Mouse (Mus musculus) MEL (cell line): ENCODE data around the gene Ppm1m. TPM values are rescaled to one million over a fixed set of nuclear protein-coding genes. Genes with fewer than 3 reads are reported as not detected.

Experiments
- DNase-seq: peaks from one replicate; pipeline ENCODE4 v3.0.0; 2011; ENCODE audit warnings: low read depth, low spot score
- H3K27ac ChIP-seq: 2 replicates; pipeline ENCODE4 v1.5.1; 2012; ENCODE audit warnings: low read depth, mild to moderate bottlenecking, control low read depth, low read length, moderate library complexity; ENCODE audit not compliant: control insufficient read depth
- H3K27me3 ChIP-seq, 2 experiments: fragments of 150-350 bp in 1 of 2; sonication (generic) in 1 of 2; 2 replicates each; pipeline ENCODE4 v1.6.1; 2012; ENCODE audit warnings: low read length in 2 of 2, mild to moderate bottlenecking in 2 of 2, improper control_type of control experiment in 1 of 2, moderate library complexity in 1 of 2; ENCODE audit not compliant: insufficient read depth in 2 of 2, control insufficient read depth in 1 of 2
- H3K36me3 ChIP-seq, 2 experiments: 2 replicates each; pipeline ENCODE4 v1.6.1; 2012 to 2014; ENCODE audit warnings: low read length in 2 of 2, improper control_type of control experiment in 1 of 2, inconsistent platforms in 1 of 2, mild to moderate bottlenecking in 1 of 2; ENCODE audit not compliant: insufficient read depth in 2 of 2, control insufficient read depth in 1 of 2
- H3K4me1 ChIP-seq, 2 experiments: fragments of 150-350 bp in 1 of 2; sonication (generic) in 1 of 2; 2 replicates each; pipeline ENCODE4 v1.6.1; 2012; ENCODE audit warnings: low read length in 2 of 2, improper control_type of control experiment in 1 of 2, mild to moderate bottlenecking in 1 of 2; ENCODE audit not compliant: insufficient read depth in 2 of 2, control insufficient read depth in 1 of 2
- H3K4me3 ChIP-seq, 2 experiments: fragments of 150-350 bp in 1 of 2; sonication (generic) in 1 of 2; 2 replicates each; pipeline ENCODE4 v1.5.1; 2012; ENCODE audit warnings: low read depth in 2 of 2, low read length in 2 of 2, mild to moderate bottlenecking in 2 of 2, moderate library complexity in 2 of 2, control low read depth in 1 of 2, improper control_type of control experiment in 1 of 2; ENCODE audit not compliant: control insufficient read depth in 1 of 2, insufficient read depth in 1 of 2
- H3K79me2 ChIP-seq: 2 replicates; pipeline ENCODE4 v1.6.1; 2012; ENCODE audit warnings: mild to moderate bottlenecking, low read length, moderate library complexity; ENCODE audit not compliant: control insufficient read depth, poor library complexity, insufficient read depth
- H3K9ac ChIP-seq: 2 replicates; pipeline ENCODE4 v1.6.1; 2012; ENCODE audit warnings: low read depth, mild to moderate bottlenecking, control low read depth, low read length, moderate library complexity; ENCODE audit not compliant: control insufficient read depth, poor library complexity, severe bottlenecking
- H3K9me3 ChIP-seq: fragments of 150-350 bp; sonication (generic); replicated peaks from 2 replicates; pipeline ENCODE4 v1.6.1; 2012; ENCODE audit warnings: mild to moderate bottlenecking, low read length, improper control_type of control experiment, moderate library complexity; ENCODE audit not compliant: insufficient read depth
- BHLHE40 ChIP-seq: IDR thresholded peaks from 2 replicates; pipeline ENCODE4 v1.6.1; 2012; ENCODE audit warnings: low read depth, mild to moderate bottlenecking, inconsistent platforms, low read length, improper control_type of control experiment, borderline replicate concordance
- CHD2 ChIP-seq: IDR thresholded peaks from 2 replicates; pipeline ENCODE4 v1.6.1; 2011; ENCODE audit warnings: low read length, improper control_type of control experiment
- CTCF ChIP-seq, 3 experiments: IDR thresholded peaks in 2 of 3; conservative IDR thresholded peaks in 1 of 3; 2 replicates each; pipeline ENCODE4 v1.5.1; 2011 to 2012; ENCODE audit warnings: low read length in 3 of 3, low read depth in 2 of 3, mild to moderate bottlenecking in 2 of 3, improper control_type of control experiment in 1 of 3, inconsistent platforms in 1 of 3, mixed read lengths in 1 of 3, moderate library complexity in 1 of 3; ENCODE audit not compliant: control insufficient read depth in 1 of 3, insufficient read depth in 1 of 3, poor library complexity in 1 of 3, severe bottlenecking in 1 of 3
- MAFK ChIP-seq: IDR thresholded peaks from 2 replicates; pipeline ENCODE4 v1.6.1; 2011; ENCODE audit warnings: low read depth, mild to moderate bottlenecking, low read length, improper control_type of control experiment, borderline replicate concordance
- MAX ChIP-seq: IDR thresholded peaks from 2 replicates; pipeline ENCODE4 v1.6.1; 2011; ENCODE audit warnings: low read length, improper control_type of control experiment
- MAZ ChIP-seq: IDR thresholded peaks from 2 replicates; pipeline ENCODE4 v1.6.1; 2012; ENCODE audit warnings: low read depth, mild to moderate bottlenecking, inconsistent platforms, low read length, improper control_type of control experiment
- MXI1 ChIP-seq: IDR thresholded peaks from 2 replicates; pipeline ENCODE4 v1.6.1; 2011; ENCODE audit warnings: mild to moderate bottlenecking, low read depth, low read length, improper control_type of control experiment
- NELFE ChIP-seq: IDR thresholded peaks from 2 replicates; pipeline ENCODE4 v1.6.1; 2011; ENCODE audit warnings: low read depth, low read length, improper control_type of control experiment
- NRF1 ChIP-seq: IDR thresholded peaks from 2 replicates; pipeline ENCODE4 v1.6.1; 2014; ENCODE audit warnings: low read depth, mild to moderate bottlenecking, inconsistent platforms, low read length, improper control_type of control experiment, moderate library complexity; ENCODE audit not compliant: poor library complexity, insufficient read depth, severe bottlenecking
- RAD21 ChIP-seq: IDR thresholded peaks from 2 replicates; pipeline ENCODE4 v1.6.1; 2011; ENCODE audit warnings: mild to moderate bottlenecking, low read depth, low read length, improper control_type of control experiment
- RCOR1 ChIP-seq: IDR thresholded peaks from 2 replicates; pipeline ENCODE4 v1.6.1; 2012; ENCODE audit warnings: low read depth, mild to moderate bottlenecking, inconsistent platforms, low read length, improper control_type of control experiment
- SIN3A ChIP-seq: IDR thresholded peaks from 2 replicates; pipeline ENCODE4 v1.6.1; 2012; ENCODE audit warnings: low read length, improper control_type of control experiment, inconsistent platforms
- TAL1 ChIP-seq: IDR thresholded peaks from 2 replicates; pipeline ENCODE4 v1.6.1; 2012; ENCODE audit warnings: mild to moderate bottlenecking, inconsistent platforms, low read length, moderate library complexity, mixed read lengths
- TBP ChIP-seq: IDR thresholded peaks from 2 replicates; pipeline ENCODE4 v1.8.0; 2011; ENCODE audit warnings: low read depth, low read length, improper control_type of control experiment
- UBTF ChIP-seq: IDR thresholded peaks from 2 replicates; pipeline ENCODE4 v1.6.1; 2012; ENCODE audit warnings: low read depth, mild to moderate bottlenecking, inconsistent platforms, low read length, improper control_type of control experiment, moderate library complexity, borderline replicate concordance; ENCODE audit not compliant: insufficient read depth
- USF2 ChIP-seq, 2 experiments: IDR thresholded peaks; 2 replicates each; pipeline ENCODE4 v1.6.1; 2011 to 2012; ENCODE audit warnings: improper control_type of control experiment in 2 of 2, low read length in 2 of 2, borderline replicate concordance in 1 of 2, inconsistent platforms in 1 of 2, low read depth in 1 of 2, mild to moderate bottlenecking in 1 of 2; ENCODE audit not compliant: insufficient read depth in 1 of 2
- ZKSCAN1 ChIP-seq: IDR thresholded peaks from 2 replicates; pipeline ENCODE4 v1.6.1; 2012; ENCODE audit warnings: low read depth, mild to moderate bottlenecking, inconsistent platforms, low read length, improper control_type of control experiment, moderate library complexity
- ZNF384 ChIP-seq: IDR thresholded peaks from 2 replicates; pipeline ENCODE4 v1.6.1; 2012; ENCODE audit warnings: low read depth, mild to moderate bottlenecking, inconsistent platforms, low read length, improper control_type of control experiment
- polyA plus RNA-seq, 2 experiments: library from polyadenylated mRNA; stranded (reverse) in 1 of 2; unstranded in 1 of 2; fragments of >175 nt in 1 of 2; fragments of >200 nt in 1 of 2; gene quantifications; 2 replicates each; pipeline versions ENCODE4 v1.2.1 to v1.2.4; 2012; ENCODE audit warnings: low replicate concordance in 2 of 2, low read depth in 1 of 2; ENCODE audit not compliant: insufficient read length in 2 of 2, insufficient read depth in 1 of 2, missing spikeins in 1 of 2
- total RNA-seq: library from RNA; depleted of rRNA; stranded (reverse); fragments of 300-350 nt; gene quantifications from 2 replicates; pipeline ENCODE4 v1.2.3, GENCODE M21; 2012

The Ppm1m gene
- total and polyA plus RNA-seq, 3 experiments: 34.2 to 47.2 TPM; not detected in 1

DNA sequence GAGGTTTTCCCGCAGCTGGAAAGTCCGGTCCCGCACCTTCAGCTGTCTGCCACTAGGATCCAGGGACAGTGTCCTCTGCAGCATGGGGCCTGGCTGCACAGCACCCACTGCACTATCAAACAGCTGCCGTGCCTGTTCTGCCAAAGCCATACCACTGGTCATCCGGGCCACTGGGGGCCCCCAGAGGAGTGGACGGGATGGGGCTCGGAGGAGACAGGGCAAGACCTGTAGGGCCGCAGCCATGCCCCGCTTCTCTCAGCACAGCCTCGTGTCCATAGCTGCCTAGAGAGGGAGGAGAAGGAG, 42.0 kb downstream of the Ppm1m start:
- Histone ChIP-seq H3K79me2 (no peaks in the 10 kb centered on the region; the same call in 1 of the 2 replicates), H3K27me3 (no peaks in the 10 kb centered on the region), H3K4me1 (peaks cover 2 to 6% of the 10 kb centered on the region in 2 experiments; a peak in 3 of 4 replicates), H3K4me3 (no peak overlapping the region), H3K36me3 (peaks cover 0 to 2% of the 10 kb centered on the region in 2 experiments; a peak in 1 of 4 replicates), H3K9me3 (no peaks in the 10 kb centered on the region), H3K9ac (no peak overlapping the region), H3K27ac (no peak overlapping the region)
- no peak for TF ChIP-seq ZKSCAN1
- TF ChIP-seq USF2 (IDR thresholded peaks at IDR 0.05; ENCODE audit: borderline replicate concordance in 1 of 2, insufficient read depth in 1 of 2, low read depth in 1 of 2, low read length in 2 of 2): no peak
- no peak for TF ChIP-seq UBTF
- no peak for TF ChIP-seq MXI1
- TF ChIP-seq RAD21: no peak
- no peak for TF ChIP-seq ZNF384
- no peak for TF ChIP-seq MAX
- TF ChIP-seq MAZ: no peak
- TF ChIP-seq TAL1: no peak
- TF ChIP-seq MAFK: no peak
- no peak for TF ChIP-seq CTCF (IDR thresholded peaks at IDR 0.05 in 2 of 3, conservative IDR thresholded peaks at IDR 0.05 in 1 of 3; ENCODE audit: control insufficient read depth in 1 of 3, insufficient read depth in 1 of 3, low read depth in 2 of 3, low read length in 3 of 3, poor library complexity in 1 of 3, severe bottlenecking in 1 of 3)
- no peak for TF ChIP-seq NRF1
- DNase-seq: no peak

GRCm38 (mm10) chr9:106156921-106157622, 42.5 kb downstream of the Ppm1m start:
- Histone ChIP-seq H3K4me1 (peaks cover 2 to 6% of the 10 kb centered on the region in 2 experiments; a peak in 3 of 4 replicates), H3K36me3 (peaks cover 0 to 2% of the 10 kb centered on the region in 2 experiments; a peak in 1 of 4 replicates), H3K4me3 (no peak overlapping the region), H3K79me2 (no peaks in the 10 kb centered on the region; the same call in 1 of the 2 replicates), H3K9me3 (no peaks in the 10 kb centered on the region), H3K9ac (no peak overlapping the region), H3K27ac (no peak overlapping the region), H3K27me3 (no peaks in the 10 kb centered on the region)
- no peak for DNase-seq
- no peak for TF ChIP-seq USF2 (IDR thresholded peaks at IDR 0.05; ENCODE audit: borderline replicate concordance in 1 of 2, insufficient read depth in 1 of 2, low read depth in 1 of 2, low read length in 2 of 2)
- TF ChIP-seq SIN3A: no peak
- no peak for TF ChIP-seq RAD21
- no peak for TF ChIP-seq BHLHE40
- no peak for TF ChIP-seq RCOR1
- TF ChIP-seq CHD2: no peak
- TF ChIP-seq TBP: no peak
- no peak for TF ChIP-seq NELFE
